Mouse (Mus musculus) CH12.LX (cell line): ENCODE results near the gene Klhl35. TPM values are rescaled to one million over a fixed set of nuclear protein-coding genes. Genes with fewer than 3 reads are reported as not detected.
A peak's percentile ranks its signal among the peaks of the same experiment; 100 is the strongest.

Source experiments
- DNase-seq: peaks from one replicate; pipeline ENCODE4 v3.0.0-alpha.2; 2013; ENCODE audit errors: extremely low read depth
- H3K27ac ChIP-seq: 2 replicates; pipeline ENCODE4 v1.5.1; 2012; ENCODE audit warnings: low read depth, mild to moderate bottlenecking, control low read depth, moderate library complexity; ENCODE audit not compliant: insufficient read depth
- H3K27me3 ChIP-seq: replicated peaks from 2 replicates; pipeline ENCODE3; 2012; ENCODE audit warnings: inconsistent platforms
- H3K36me3 ChIP-seq, 2 experiments: replicated peaks in 1 of 2; 2 replicates each; pipeline versions ENCODE3 to v1.6.1; 2012; ENCODE audit warnings: inconsistent platforms in 1 of 2, low read length in 1 of 2, mild to moderate bottlenecking in 1 of 2, mixed read lengths in 1 of 2, moderate library complexity in 1 of 2; ENCODE audit not compliant: control insufficient read depth in 1 of 2, insufficient read depth in 1 of 2
- H3K4me1 ChIP-seq, 2 experiments: 2 replicates each; pipeline ENCODE4 v1.6.1; 2012; ENCODE audit warnings: inconsistent platforms in 1 of 2, moderate library complexity in 1 of 2; ENCODE audit not compliant: insufficient read depth in 2 of 2, control insufficient read depth in 1 of 2
- H3K4me2 ChIP-seq: 2 replicates; pipeline ENCODE4 v1.6.1; 2012; ENCODE audit warnings: low read depth, mild to moderate bottlenecking, control low read depth; ENCODE audit not compliant: poor library complexity, insufficient read depth, severe bottlenecking
- H3K4me3 ChIP-seq, 3 experiments: fragments of 150-350 bp in 1 of 3; sonication (generic) in 1 of 3; replicated peaks in 1 of 3; 2 replicates each; pipeline versions ENCODE3 to v1.5.1; 2011 to 2012; ENCODE audit warnings: low read depth in 2 of 3, low read length in 2 of 3, mild to moderate bottlenecking in 2 of 3, moderate library complexity in 2 of 3, control low read depth in 1 of 3, improper control_type of control experiment in 1 of 3, inconsistent platforms in 1 of 3, mixed read lengths in 1 of 3; ENCODE audit not compliant: poor library complexity in 1 of 3
- H3K79me2 ChIP-seq: replicated peaks from 2 replicates; pipeline ENCODE4 v1.6.1; 2012; ENCODE audit warnings: mild to moderate bottlenecking, moderate library complexity; ENCODE audit not compliant: control insufficient read depth, poor library complexity, insufficient read depth, severe bottlenecking; ENCODE audit errors: extremely low read depth
- H3K9ac ChIP-seq: 2 replicates; pipeline ENCODE4 v1.6.1; 2012; ENCODE audit warnings: low read depth, mild to moderate bottlenecking, control low read depth, moderate library complexity; ENCODE audit not compliant: insufficient read depth
- H3K9me3 ChIP-seq: replicated peaks from 2 replicates; pipeline ENCODE3; 2012; ENCODE audit warnings: low read length, inconsistent platforms, mixed read lengths
- CHD2 ChIP-seq: IDR thresholded peaks from 2 replicates; pipeline ENCODE4 v1.6.1; 2011; ENCODE audit warnings: low read length, improper control_type of control experiment
- CTCF ChIP-seq, 2 experiments: IDR thresholded peaks in 1 of 2; conservative IDR thresholded peaks in 1 of 2; 2 replicates each; pipeline ENCODE4 v1.5.1; 2011 to 2012; ENCODE audit warnings: low read depth in 2 of 2, low read length in 2 of 2, improper control_type of control experiment in 1 of 2, inconsistent platforms in 1 of 2, mild to moderate bottlenecking in 1 of 2, moderate library complexity in 1 of 2
- E2F4 ChIP-seq: IDR thresholded peaks from 2 replicates; pipeline ENCODE4 v1.6.1; 2011; ENCODE audit warnings: low read depth, low read length, improper control_type of control experiment; ENCODE audit not compliant: insufficient replicate concordance
- EP300 ChIP-seq: IDR thresholded peaks from 2 replicates; pipeline ENCODE4 v1.6.1; 2011; ENCODE audit warnings: low read length, improper control_type of control experiment
- ETS1 ChIP-seq: conservative IDR thresholded peaks from 2 replicates; pipeline ENCODE4 v1.6.1; 2012; ENCODE audit warnings: low read depth, mild to moderate bottlenecking, inconsistent platforms, low read length, improper control_type of control experiment, moderate library complexity
- HCFC1 ChIP-seq: IDR thresholded peaks from 2 replicates; pipeline ENCODE4 v1.6.1; 2012; ENCODE audit warnings: low read depth, mild to moderate bottlenecking, inconsistent platforms, low read length, improper control_type of control experiment
- IRF4 ChIP-seq: IDR thresholded peaks from 2 replicates; pipeline ENCODE4 v1.6.1; 2014; ENCODE audit warnings: low read depth, mild to moderate bottlenecking, inconsistent platforms, low read length, improper control_type of control experiment
- JUND ChIP-seq: conservative IDR thresholded peaks from 2 replicates; pipeline ENCODE4 v1.6.1; 2011; ENCODE audit warnings: low read depth, low read length, improper control_type of control experiment
- KAT2A ChIP-seq: IDR thresholded peaks from 2 replicates; pipeline ENCODE4 v1.6.1; 2012; ENCODE audit warnings: low read length, improper control_type of control experiment, inconsistent platforms; ENCODE audit not compliant: insufficient replicate concordance
- MAX ChIP-seq: IDR thresholded peaks from 2 replicates; pipeline ENCODE4 v1.6.1; 2011; ENCODE audit warnings: low read length, improper control_type of control experiment
- MAZ ChIP-seq: IDR thresholded peaks from 2 replicates; pipeline ENCODE4 v1.6.1; 2012; ENCODE audit warnings: low read depth, mild to moderate bottlenecking, inconsistent platforms, low read length, improper control_type of control experiment, moderate library complexity
- MXI1 ChIP-seq: IDR thresholded peaks from 2 replicates; pipeline ENCODE4 v1.6.1; 2011; ENCODE audit warnings: mild to moderate bottlenecking, low read depth, low read length, improper control_type of control experiment
- MYC ChIP-seq: IDR thresholded peaks from 2 replicates; pipeline ENCODE4 v1.6.1; 2011; ENCODE audit warnings: low read depth, mild to moderate bottlenecking, improper control_type of control experiment, low read length
- PAX5 ChIP-seq: IDR thresholded peaks from 2 replicates; pipeline ENCODE4 v1.6.1; 2012; ENCODE audit warnings: low read length, inconsistent platforms, mixed read lengths
- POLR2A ChIP-seq: IDR thresholded peaks from 2 replicates; pipeline ENCODE4 v1.6.1; 2011; ENCODE audit warnings: low read depth, mild to moderate bottlenecking, improper control_type of control experiment, low read length
- RAD21 ChIP-seq: IDR thresholded peaks from 2 replicates; pipeline ENCODE4 v1.6.1; 2011; ENCODE audit warnings: low read depth, mild to moderate bottlenecking, low read length, improper control_type of control experiment, moderate library complexity
- SIN3A ChIP-seq: IDR thresholded peaks from 2 replicates; pipeline ENCODE4 v1.6.1; 2012; ENCODE audit warnings: low read length, improper control_type of control experiment, inconsistent platforms
- SMC3 ChIP-seq: IDR thresholded peaks from 2 replicates; pipeline ENCODE4 v1.6.1; 2011; ENCODE audit warnings: low read depth, low read length, improper control_type of control experiment
- TBP ChIP-seq: conservative IDR thresholded peaks from 2 replicates; pipeline ENCODE4 v1.6.1; 2011; ENCODE audit warnings: low read depth, low read length, improper control_type of control experiment
- TCF12 ChIP-seq: IDR thresholded peaks from 2 replicates; pipeline ENCODE4 v1.6.1; 2014; ENCODE audit warnings: low read depth, mild to moderate bottlenecking, inconsistent platforms, low read length, improper control_type of control experiment
- UBTF ChIP-seq: IDR thresholded peaks from 2 replicates; pipeline ENCODE4 v1.6.1; 2012; ENCODE audit warnings: low read depth, mild to moderate bottlenecking, inconsistent platforms, low read length, improper control_type of control experiment, moderate library complexity
- USF1 ChIP-seq: IDR thresholded peaks from 2 replicates; pipeline ENCODE4 v1.6.1; 2014; ENCODE audit warnings: low read depth, mild to moderate bottlenecking, inconsistent platforms, low read length, improper control_type of control experiment
- ZKSCAN1 ChIP-seq: IDR thresholded peaks from 2 replicates; pipeline ENCODE4 v1.6.1; 2012; ENCODE audit warnings: low read depth, inconsistent platforms, low read length, improper control_type of control experiment, borderline replicate concordance
- ZMIZ1 ChIP-seq: IDR thresholded peaks from 2 replicates; pipeline ENCODE4 v1.6.1; 2012; ENCODE audit warnings: low read depth, mild to moderate bottlenecking, inconsistent platforms, low read length, improper control_type of control experiment
- dilution Hi-C: fragments of 300-500 bp; cut with MboI; formaldehyde crosslinking; loops from 2 replicates; pipeline ENCODE4 v1.14.3; 2020; ENCODE audit warnings: low sequenced_read_pairs; ENCODE audit not compliant: extremely low pct_unique_long_range_greater_than_20kb, extremely low pct_ligation_motif_present
- in situ Hi-C: fragments of 300-500 bp; cut with MboI; formaldehyde crosslinking; loops from 3 replicates; pipeline ENCODE4 v1.14.3; 2019; ENCODE audit warnings: low sequenced_read_pairs, low pct_ligation_motif_present, low pct_unique_long_range_greater_than_20kb, mixed read lengths
- polyA plus RNA-seq: library from polyadenylated mRNA; unstranded; fragments of >175 nt; gene quantifications from 2 replicates; pipeline ENCODE4 v1.2.1, GENCODE M21; 2012; ENCODE audit warnings: low read depth; ENCODE audit not compliant: insufficient read length
- total RNA-seq, 2 experiments: library from RNA; depleted of rRNA; stranded (reverse); fragments of 300-350 nt in 1 of 2; fragments of >200 nt in 1 of 2; gene quantifications; 2 replicates each; pipeline ENCODE4 v1.2.3; 2012 to 2014

The Klhl35 gene
- total and polyA plus RNA-seq, 3 experiments = not detected

- Histone ChIP-seq H3K9ac (no peak overlapping the region), H3K9me3 (no peaks in the 10 kb centered on the region), H3K79me2 (no peaks in the 10 kb centered on the region), H3K27ac (no peak overlapping the region), H3K4me3 (no peak overlapping the region), H3K27me3 (no peaks in the 10 kb centered on the region), H3K4me1 (peaks cover 5 to 46% of the 10 kb centered on the region in 2 experiments), H3K4me2 (no peak overlapping the region), H3K36me3 (peaks cover 0 to 39% of the 10 kb centered on the region in 2 experiments)
- TF ChIP-seq MXI1 (no peak), SMC3 (peak; percentile 44), TCF12 (no peak), CTCF (conservative IDR thresholded peaks at IDR 0.05 in 1 of 2, IDR thresholded peaks at IDR 0.05 in 1 of 2; ENCODE audit: low read depth in 2 of 2, low read length in 2 of 2) (peak; percentile 65 to 89), RAD21 (peak; percentile 10)
- dilution Hi-C loops = no loop called here
- no peak for DNase-seq
- in situ Hi-C loops = no loop called here
Observed at GRCm38 (mm10) chr7:99444012-99444411, 21.8 kb upstream of the Klhl35 start.

- H3K27me3 ChIP-seq = no peaks in the 10 kb centered on the region
- no peak overlapping the region for H3K9ac ChIP-seq
- no peaks in the 10 kb centered on the region for H3K9me3 ChIP-seq
- H3K4me1 ChIP-seq = peaks cover 6 to 62% of the 10 kb centered on the region in 2 experiments
- no peak overlapping the region for H3K4me3 ChIP-seq
- H3K4me2 ChIP-seq = no peak overlapping the region
- in situ Hi-C loops = no loop called here
- H3K36me3 ChIP-seq = peaks cover 0 to 36% of the 10 kb centered on the region in 2 experiments
- no peaks in the 10 kb centered on the region for H3K79me2 ChIP-seq
- no peak for TF ChIP-seq MYC
- TF ChIP-seq TCF12 = no peak
- TF ChIP-seq JUND = no peak
- no peak for TF ChIP-seq IRF4
- TF ChIP-seq CTCF (conservative IDR thresholded peaks at IDR 0.05 in 1 of 2, IDR thresholded peaks at IDR 0.05 in 1 of 2; ENCODE audit: low read depth in 2 of 2, low read length in 2 of 2) = peak in 1 of 2 experiments; percentile 58; a peak in 2 of 4 replicates
- TF ChIP-seq RAD21 = peak; percentile 24
- peak; percentile 36 for TF ChIP-seq SMC3
- TF ChIP-seq EP300 = no peak
- dilution Hi-C loops = no loop called here
- H3K27ac ChIP-seq = no peak overlapping the region
- DNase-seq = no peak
Observed at GRCm38 (mm10) chr7:99445833-99446232, 20.0 kb upstream of the Klhl35 start.

- Histone ChIP-seq H3K79me2 (no peaks in the 10 kb centered on the region), H3K9ac (no peak overlapping the region), H3K9me3 (no peaks in the 10 kb centered on the region), H3K27ac (no peak overlapping the region), H3K4me3 (no peak overlapping the region), H3K4me2 (no peak overlapping the region), H3K4me1 (peaks cover 4 to 48% of the 10 kb centered on the region in 2 experiments; a peak in 3 of 4 replicates)
- no peak for DNase-seq
- dilution Hi-C loops = no loop called here
- in situ Hi-C loops = no loop called here
- no peak for TF ChIP-seq CHD2
- no peak for TF ChIP-seq USF1
- no peak for TF ChIP-seq MAZ
- no peak for TF ChIP-seq KAT2A
- TF ChIP-seq SIN3A = no peak
- TF ChIP-seq TBP = no peak
- no peak for TF ChIP-seq JUND
- no peak for TF ChIP-seq TCF12
- no peak for TF ChIP-seq MAX
- no peak for TF ChIP-seq ZKSCAN1
- no peak for TF ChIP-seq HCFC1
- no peak for TF ChIP-seq ZMIZ1
- TF ChIP-seq E2F4 = no peak
- TF ChIP-seq POLR2A = no peak
- no peak for TF ChIP-seq MYC
- TF ChIP-seq UBTF = no peak
- TF ChIP-seq SMC3 = no peak
- no peak for TF ChIP-seq ETS1
- TF ChIP-seq PAX5 = no peak
- no peak for TF ChIP-seq RAD21
- TF ChIP-seq, all 38 proteins: peak for 0
- peaks cover 0 to 31% of the 10 kb centered on the region in 2 experiments for H3K36me3 ChIP-seq
- H3K27me3 ChIP-seq = no peaks in the 10 kb centered on the region
Observed at GRCm38 (mm10) chr7:99447323-99447722, 18.5 kb upstream of the Klhl35 start.
